Mouse (Mus musculus) embryonic facial prominence, embryonic 13.5 days (tissue): ENCODE measurements around the gene Ifna16. TPM values are rescaled to one million over a fixed set of nuclear protein-coding genes. Genes with fewer than 3 reads are reported as not detected.

Experiments
- ATAC-seq: fragments of 200-750 bp; cut with Nextera tagmentation; 2 replicates; pipeline ENCODE4 v1.8.0; 2017; ENCODE audit warnings: low read depth; ENCODE audit not compliant: insufficient number of reproducible peaks, insufficient read depth, low FRiP score, low TSS enrichment
- H3K27ac ChIP-seq: fragments of 300-500 bp; sonication (generic); 2 replicates; pipeline ENCODE4 v1.5.1; 2015; ENCODE audit warnings: moderate library complexity, mild to moderate bottlenecking, inconsistent platforms
- H3K27me3 ChIP-seq: fragments of 300-500 bp; sonication (generic); 2 replicates; pipeline ENCODE4 v1.6.1; 2015; ENCODE audit warnings: mild to moderate bottlenecking, inconsistent platforms
- H3K36me3 ChIP-seq: fragments of 300-500 bp; sonication (generic); 2 replicates; pipeline ENCODE4 v1.6.1; 2015; ENCODE audit warnings: mild to moderate bottlenecking, inconsistent platforms
- H3K4me1 ChIP-seq: fragments of 300-500 bp; sonication (generic); 2 replicates; pipeline ENCODE4 v1.6.1; 2015; ENCODE audit warnings: inconsistent platforms
- H3K4me2 ChIP-seq: fragments of 300-500 bp; sonication (generic); 2 replicates; pipeline ENCODE4 v1.6.1; 2015; ENCODE audit warnings: moderate library complexity, mild to moderate bottlenecking, inconsistent platforms
- H3K4me3 ChIP-seq: fragments of 300-500 bp; sonication (generic); 2 replicates; pipeline ENCODE4 v1.5.1; 2015; ENCODE audit warnings: mild to moderate bottlenecking, inconsistent platforms
- H3K9ac ChIP-seq: fragments of 300-500 bp; sonication (generic); 2 replicates; pipeline ENCODE4 v1.6.1; 2015; ENCODE audit warnings: mild to moderate bottlenecking, inconsistent platforms
- H3K9me3 ChIP-seq: fragments of 300-500 bp; sonication (generic); 2 replicates; pipeline ENCODE4 v1.6.1; 2016; ENCODE audit warnings: inconsistent platforms
- WGBS: fragments of 180-500 bp; shearing (Covaris S2); methylation state at CpG from one replicate; pipeline ENCODE4 v1.1.7; 2015; ENCODE audit warnings: mixed read lengths; 5-methylcytosine and 5-hydroxymethylcytosine counted together
- polyA plus RNA-seq: library from polyadenylated mRNA; unstranded; fragments of >200 nt; fragmentation: Nextera tagmentation; extraction: Ambion mirVana; gene quantifications from 2 replicates; pipeline ENCODE4 v1.2.1, GENCODE M21; 2015

Ifna16 gene
- polyA plus RNA-seq, 1 experiment from 2014 or later: not detected

DNA sequence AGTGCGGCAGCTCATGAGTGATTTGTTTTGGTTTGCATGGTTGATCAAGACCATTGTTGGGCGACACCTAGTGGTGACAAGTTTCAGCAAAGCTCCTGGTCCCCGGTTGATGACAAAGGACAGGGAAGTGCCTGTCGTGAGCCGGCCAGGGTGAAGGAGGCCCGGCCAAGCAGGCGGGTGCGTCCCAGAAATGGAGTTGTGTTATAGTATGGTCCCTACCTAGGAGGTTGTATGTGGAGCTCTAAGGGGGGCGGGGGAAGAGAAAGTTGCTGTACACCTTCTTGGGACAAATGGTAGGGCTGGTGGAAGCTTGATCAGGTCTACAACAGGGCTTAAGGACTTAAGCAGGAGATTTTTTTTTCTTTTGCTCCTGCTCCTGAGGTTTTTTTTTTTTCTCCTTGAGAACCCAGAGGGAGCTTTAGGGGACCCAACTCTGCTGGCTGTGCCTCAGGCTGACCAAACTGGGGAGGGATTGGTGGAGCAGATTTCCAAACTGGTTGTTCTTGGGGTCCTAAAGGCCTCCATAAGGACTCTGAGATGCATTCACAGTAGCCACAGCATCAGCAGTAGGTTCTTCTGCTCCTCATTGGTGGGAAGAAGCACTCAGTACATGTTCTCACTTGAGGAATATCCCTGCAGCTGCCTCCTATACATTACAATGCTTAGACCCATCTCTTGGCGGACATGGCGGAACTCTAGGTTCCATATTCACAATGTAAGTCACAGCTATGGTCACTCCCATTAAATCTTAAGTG, 35.5 kb downstream of the Ifna16 start:
- Histone ChIP-seq H3K27me3 (no peaks in the 10 kb centered on the region), H3K4me3 (peak overlapping the region; percentile 43)
- WGBS: 12% methylated on average over 11 of the region's 11 CpGs

GRCm38 (mm10) chr4:88640704-88641076, 36.0 kb downstream of the Ifna16 start:
- H3K27ac ChIP-seq: no peak overlapping the region
- H3K9me3 ChIP-seq: no peaks in the 10 kb centered on the region
- H3K4me3 ChIP-seq: peak overlapping the region; percentile 43
- peak overlapping the region; percentile 54 for H3K4me2 ChIP-seq
- no peaks in the 10 kb centered on the region for H3K27me3 ChIP-seq
- H3K36me3 ChIP-seq: no peaks in the 10 kb centered on the region
- 65% methylated on average over 8 of the region's 8 CpGs for WGBS
- no peak for ATAC-seq
- H3K4me1 ChIP-seq: no peaks in the 10 kb centered on the region
- H3K9ac ChIP-seq: peak overlapping the region; percentile 59

More for the DNA sequence above, 35.5 kb downstream of the Ifna16 start:
- Histone ChIP-seq H3K4me1 (no peaks in the 10 kb centered on the region), H3K27ac (peak overlapping the region; percentile 23; the same call in 1 of the 2 replicates), H3K9me3 (no peaks in the 10 kb centered on the region), H3K9ac (peak overlapping the region; percentile 59), H3K36me3 (no peaks in the 10 kb centered on the region), H3K4me2 (peak overlapping the region; percentile 54)
- peak; percentile 91 for ATAC-seq

DNA sequence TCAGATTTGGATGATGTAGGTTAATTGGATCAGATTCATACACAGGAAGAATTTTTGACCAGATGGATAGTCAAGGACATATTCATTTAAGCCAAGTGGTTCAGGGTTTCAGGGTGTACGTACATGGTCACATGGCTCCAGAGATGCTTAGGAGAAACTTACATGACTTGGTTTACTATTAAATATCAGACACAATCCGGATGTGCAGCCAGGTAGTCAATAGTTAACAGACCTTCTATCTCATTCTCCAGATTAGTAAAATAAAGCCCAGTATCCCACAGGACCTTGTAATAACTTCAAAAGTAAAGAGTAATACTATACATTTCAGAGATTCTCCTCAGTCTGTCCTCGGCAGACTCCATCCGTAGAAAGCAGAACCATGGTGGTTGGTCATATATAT, 42.4 kb downstream of the Ifna16 start, which contains the start of gene C87499:
Gene C87499 (minus strand): TSS at position 101 of the 400 bp plus-strand sequence.
- no peaks in the 10 kb centered on the region for H3K36me3 ChIP-seq
- 90% methylated on average over 4 of the region's 4 CpGs for WGBS
- no peak for ATAC-seq
- no peak within 1 kb of the TSS for H3K27ac ChIP-seq
- H3K4me2 ChIP-seq: no peak within 1 kb of the TSS
- H3K4me3 ChIP-seq: no peak within 1 kb of the TSS
- H3K4me1 ChIP-seq: no peaks in the 10 kb centered on the region
- H3K9me3 ChIP-seq: no peaks in the 10 kb centered on the region
- H3K9ac ChIP-seq: no peak within 1 kb of the TSS
- no peaks in the 10 kb centered on the region for H3K27me3 ChIP-seq

Other genes with a start within 250 kb of the Ifna16 start
- 11.3 and 12.2 TPM in 2 replicates for gene Hacd4, start 238.0 kb downstream of the Ifna16 start, polyA plus RNA-seq
- not detected in 2 replicates for gene Ifnb1, start 154.2 kb downstream of the Ifna16 start, polyA plus RNA-seq
- not detected in 2 replicates for gene Ifna15, start 118.7 kb downstream of the Ifna16 start, polyA plus RNA-seq
- not detected in 2 replicates for gene Ifna14, start 105.1 kb downstream of the Ifna16 start, polyA plus RNA-seq
- not detected in 2 replicates for gene Ifna9, start 84.5 kb downstream of the Ifna16 start, polyA plus RNA-seq
- not detected in 2 replicates for gene Ifna12, start 73.5 kb downstream of the Ifna16 start, polyA plus RNA-seq
- gene C87499, start 42.5 kb downstream of the Ifna16 start, polyA plus RNA-seq: not detected in 2 replicates
- gene Ifna13, start 32.5 kb downstream of the Ifna16 start, polyA plus RNA-seq: not detected in 2 replicates
- gene Ifna2, start 7.0 kb upstream of the Ifna16 start, polyA plus RNA-seq: not detected in 2 replicates
- gene Ifnab, start 14.4 kb upstream of the Ifna16 start, polyA plus RNA-seq: not detected in 2 replicates
- gene Gm26566, start 44.9 kb upstream of the Ifna16 start, polyA plus RNA-seq: 0.84 and 1.0 TPM in 2 replicates
- gene Klhl9, start 45.5 kb upstream of the Ifna16 start, polyA plus RNA-seq: 111 and 122 TPM in 2 replicates
- not detected in 2 replicates for gene Gm13271, start 77.9 kb upstream of the Ifna16 start, polyA plus RNA-seq
- gene Gm13283, start 83.2 kb upstream of the Ifna16 start, polyA plus RNA-seq: 0.22 and 0.63 TPM in 2 replicates
- 0.46 and 0.70 TPM in 2 replicates for gene Gm13290, start 96.9 kb upstream of the Ifna16 start, polyA plus RNA-seq
- gene Gm13289, start 100.0 kb upstream of the Ifna16 start, polyA plus RNA-seq: not detected in 2 replicates
- not detected in 2 replicates for gene Gm13272, start 102.9 kb upstream of the Ifna16 start, polyA plus RNA-seq
- gene Ifnz, start 105.2 kb upstream of the Ifna16 start, polyA plus RNA-seq: not detected in 2 replicates
- gene Gm13276, start 108.8 kb upstream of the Ifna16 start, polyA plus RNA-seq: not detected in 2 replicates
- not detected in 2 replicates for gene Gm13277, start 111.7 kb upstream of the Ifna16 start, polyA plus RNA-seq
- not detected in 2 replicates for gene Gm13278, start 114.6 kb upstream of the Ifna16 start, polyA plus RNA-seq
- gene Gm13275, start 117.6 kb upstream of the Ifna16 start, polyA plus RNA-seq: not detected in 2 replicates
- gene Gm13279, start 120.5 kb upstream of the Ifna16 start, polyA plus RNA-seq: not detected in 2 replicates
- 0.58 and 1.4 TPM in 2 replicates for gene Gm13285, start 122.7 kb upstream of the Ifna16 start, polyA plus RNA-seq
- not detected in 2 replicates for gene Gm13287, start 126.3 kb upstream of the Ifna16 start, polyA plus RNA-seq
- 0.11 TPM in 1 of 2 replicates, not detected in the other for gene Gm13288, start 128.6 kb upstream of the Ifna16 start, polyA plus RNA-seq
- not detected in 2 replicates for gene Ifna7, start 139.3 kb upstream of the Ifna16 start, polyA plus RNA-seq
- gene Ifna11, start 143.0 kb upstream of the Ifna16 start, polyA plus RNA-seq: not detected in 2 replicates
- gene Ifna6, start 150.5 kb upstream of the Ifna16 start, polyA plus RNA-seq: not detected in 2 replicates
- gene Ifna5, start 158.6 kb upstream of the Ifna16 start, polyA plus RNA-seq: not detected in 2 replicates
- not detected in 2 replicates for gene Ifna4, start 164.9 kb upstream of the Ifna16 start, polyA plus RNA-seq
- not detected in 2 replicates for gene Ifna1, start 173.2 kb upstream of the Ifna16 start, polyA plus RNA-seq
- gene Ifne, start 203.3 kb upstream of the Ifna16 start, polyA plus RNA-seq: not detected in 2 replicates